Mouse (Mus musculus) limb, embryonic 14.5 days (tissue): ENCODE measurements around the gene Slc16a14. TPM values are rescaled to one million over a fixed set of nuclear protein-coding genes. Genes with fewer than 3 reads are reported as not detected.

Experiments used
- ATAC-seq: fragments of 200-750 bp; cut with Nextera tagmentation; 2 replicates; pipeline ENCODE4 v1.8.0; 2017; ENCODE audit warnings: low read depth, moderate number of reproducible peaks, moderate TSS enrichment; ENCODE audit not compliant: low FRiP score
- DNase-seq: peaks from one replicate; pipeline ENCODE4 v3.0.0-alpha.2; 2015; ENCODE audit warnings: low spot score
- H3K27ac ChIP-seq: fragments of 300-500 bp; sonication (generic); replicated peaks from 2 replicates; pipeline ENCODE4 v1.5.1; 2014; ENCODE audit warnings: low read depth, mild to moderate bottlenecking, low read length, moderate library complexity, mixed read lengths
- H3K27me3 ChIP-seq: fragments of 300-500 bp; sonication (generic); 2 replicates; pipeline ENCODE4 v1.6.1; 2014; ENCODE audit warnings: low read length, mixed read lengths; ENCODE audit not compliant: control insufficient read depth, insufficient read depth
- H3K36me3 ChIP-seq: fragments of 300-500 bp; sonication (generic); 2 replicates; pipeline ENCODE4 v1.6.1; 2014; ENCODE audit warnings: mild to moderate bottlenecking, low read length, moderate library complexity, mixed read lengths; ENCODE audit not compliant: control insufficient read depth, insufficient read depth
- H3K4me1 ChIP-seq: fragments of 300-500 bp; sonication (generic); 2 replicates; pipeline ENCODE4 v1.6.1; 2014; ENCODE audit warnings: antibody characterized with exemption, low read length, mixed read lengths; ENCODE audit not compliant: control insufficient read depth, insufficient read depth
- H3K4me2 ChIP-seq: fragments of 300-500 bp; sonication (generic); replicated peaks from 2 replicates; pipeline ENCODE4 v1.6.1; 2014; ENCODE audit warnings: low read depth, mild to moderate bottlenecking, low read length, moderate library complexity; ENCODE audit not compliant: severe bottlenecking
- H3K4me3 ChIP-seq: fragments of 300-500 bp; sonication (generic); replicated peaks from 2 replicates; pipeline ENCODE4 v1.5.1; 2014; ENCODE audit warnings: low read length
- H3K9ac ChIP-seq: fragments of 300-500 bp; sonication (generic); 2 replicates; pipeline ENCODE4 v1.6.1; 2014; ENCODE audit warnings: mild to moderate bottlenecking, low read depth, low read length, moderate library complexity; ENCODE audit not compliant: severe bottlenecking
- H3K9me3 ChIP-seq: fragments of 300-500 bp; sonication (generic); 2 replicates; pipeline ENCODE4 v1.6.1; 2016; ENCODE audit warnings: low read length; ENCODE audit not compliant: control insufficient read depth
- POLR2A ChIP-seq: fragments of 200-500 bp; IDR thresholded peaks from 2 replicates; pipeline ENCODE4 v1.8.0; 2012; ENCODE audit warnings: inconsistent platforms, mild to moderate bottlenecking, moderate library complexity, borderline replicate concordance; ENCODE audit not compliant: insufficient read depth, insufficient read length; ENCODE audit errors: extremely low read depth
- WGBS: fragments of 180-500 bp; shearing (Covaris S2); extraction: QIAGEN DNeasy Blood & Tissue Kit; methylation state at CpG from one replicate; pipeline ENCODE4 v1.1.7; 2014; 5-methylcytosine and 5-hydroxymethylcytosine counted together
- polyA plus RNA-seq, 2 experiments: library from polyadenylated mRNA; depleted of rRNA in 1 of 2; stranded (reverse) in 1 of 2; unstranded in 1 of 2; fragments of >200 nt; fragmentation: Nextera tagmentation in 1 of 2; extraction: Ambion mirVana in 1 of 2; gene quantifications; 2 replicates each; pipeline versions ENCODE4 v1.2.1 to v1.2.3; 2012 to 2014

The Slc16a14 gene
- polyA plus RNA-seq, 2 experiments = 0.15 to 0.18 TPM

- DNase-seq = no peak
- no peak overlapping the region for H3K27ac ChIP-seq
- ATAC-seq = no peak
- H3K9ac ChIP-seq = no peak overlapping the region
- no peaks in the 10 kb centered on the region for H3K27me3 ChIP-seq
- H3K4me3 ChIP-seq = no peak overlapping the region
- no peak overlapping the region for H3K4me2 ChIP-seq
- no peaks in the 10 kb centered on the region for H3K36me3 ChIP-seq
- H3K4me1 ChIP-seq = no peaks in the 10 kb centered on the region
- no peak for TF ChIP-seq POLR2A
- H3K9me3 ChIP-seq = no peaks in the 10 kb centered on the region
- WGBS = 91% methylated on average over 3 of the region's 3 CpGs
Observed at GRCm38 (mm10) chr1:84866706-84867230, 68.2 kb downstream of the Slc16a14 start.

- Histone ChIP-seq H3K9ac (no peak overlapping the region), H3K27ac (no peak overlapping the region), H3K27me3 (no peaks in the 10 kb centered on the region), H3K4me3 (no peak overlapping the region), H3K4me2 (no peak overlapping the region), H3K4me1 (no peaks in the 10 kb centered on the region), H3K36me3 (no peaks in the 10 kb centered on the region), H3K9me3 (no peaks in the 10 kb centered on the region)
- no peak for TF ChIP-seq POLR2A
- ATAC-seq = no peak
- WGBS = 87% methylated on average over 6 of the region's 6 CpGs
- DNase-seq = no peak
Observed at GRCm38 (mm10) chr1:84866231-84866630, 68.7 kb downstream of the Slc16a14 start.

GRCm38 (mm10) chr1:84864645-84865044, 70.3 kb downstream of the Slc16a14 start:
- no peak for TF ChIP-seq POLR2A
- ATAC-seq = no peak
- 41% methylated on average over 2 of the region's 2 CpGs for WGBS

GRCm38 (mm10) chr1:84861255-84861630, 73.7 kb downstream of the Slc16a14 start:
- no peak overlapping the region for H3K27ac ChIP-seq
- H3K9ac ChIP-seq = no peak overlapping the region
- no peak overlapping the region for H3K4me2 ChIP-seq
- ATAC-seq (no peak), DNase-seq (no peak)
- no peaks in the 10 kb centered on the region for H3K36me3 ChIP-seq
- H3K27me3 ChIP-seq = no peaks in the 10 kb centered on the region
- no peak overlapping the region for H3K4me3 ChIP-seq
- no peaks in the 10 kb centered on the region for H3K9me3 ChIP-seq
- no peaks in the 10 kb centered on the region for H3K4me1 ChIP-seq
- 43% methylated on average over 1 of the region's 1 CpGs for WGBS
- TF ChIP-seq POLR2A = no peak

More at GRCm38 (mm10) chr1:84864645-84865044, 70.3 kb downstream of the Slc16a14 start:
- no peak for DNase-seq
- no peaks in the 10 kb centered on the region for H3K36me3 ChIP-seq
- no peak overlapping the region for H3K27ac ChIP-seq
- H3K9me3 ChIP-seq = no peaks in the 10 kb centered on the region
- H3K4me3 ChIP-seq = no peak overlapping the region
- H3K4me1 ChIP-seq = no peaks in the 10 kb centered on the region
- no peak overlapping the region for H3K4me2 ChIP-seq
- H3K27me3 ChIP-seq = no peaks in the 10 kb centered on the region
- no peak overlapping the region for H3K9ac ChIP-seq

- H3K4me1 ChIP-seq = no peaks in the 10 kb centered on the region
- H3K9ac ChIP-seq = no peak overlapping the region
- no peak for TF ChIP-seq POLR2A
- DNase-seq = no peak
- H3K9me3 ChIP-seq = no peaks in the 10 kb centered on the region
- 65% methylated on average over 10 of the region's 10 CpGs for WGBS
- H3K4me2 ChIP-seq = no peak overlapping the region
- no peak overlapping the region for H3K4me3 ChIP-seq
- no peaks in the 10 kb centered on the region for H3K27me3 ChIP-seq
- no peak for ATAC-seq
- no peaks in the 10 kb centered on the region for H3K36me3 ChIP-seq
- H3K27ac ChIP-seq = no peak overlapping the region
Observed at GRCm38 (mm10) chr1:84860360-84861254, 74.3 kb downstream of the Slc16a14 start.
